Mouse (Mus musculus) liver, embryonic 14.5 days (tissue): ENCODE data around the gene Sytl4. TPM values are rescaled to one million over a fixed set of nuclear protein-coding genes. Genes with fewer than 3 reads are reported as not detected.

Experiments used
- ATAC-seq: fragments of 200-750 bp; cut with Nextera tagmentation; 2 replicates; pipeline ENCODE4 v1.8.0; 2017; ENCODE audit warnings: moderate number of reproducible peaks, mild to moderate bottlenecking, moderate library complexity; ENCODE audit not compliant: insufficient read depth
- DNase-seq, 3 experiments: peaks; one replicate each; pipeline ENCODE4 v3.0.0-alpha.2; 2012 to 2013; ENCODE audit warnings: low read depth in 3 of 3, low spot score in 3 of 3
- H3K27ac ChIP-seq: fragments of 300-500 bp; sonication (generic); 2 replicates; pipeline ENCODE4 v1.5.1; 2014; ENCODE audit warnings: moderate library complexity, mild to moderate bottlenecking, control low read depth, inconsistent platforms
- H3K27me3 ChIP-seq: fragments of 300-500 bp; sonication (generic); 2 replicates; pipeline ENCODE4 v1.6.1; 2014; ENCODE audit warnings: mild to moderate bottlenecking, low read length, moderate library complexity; ENCODE audit not compliant: control insufficient read depth, insufficient read depth
- H3K36me3 ChIP-seq: fragments of 300-500 bp; sonication (generic); replicated peaks from 2 replicates; pipeline ENCODE4 v1.6.1; 2014; ENCODE audit warnings: low read depth; ENCODE audit not compliant: control insufficient read depth, insufficient read depth
- H3K4me1 ChIP-seq, 2 experiments: fragments of 200-500 bp in 1 of 2; fragments of 300-500 bp in 1 of 2; sonication (generic) in 1 of 2; replicated peaks; 2 replicates each; pipeline ENCODE4 v1.6.1; 2012 to 2014; ENCODE audit warnings: antibody characterized with exemption in 1 of 2, inconsistent platforms in 1 of 2, low read length in 1 of 2; ENCODE audit not compliant: control insufficient read depth in 2 of 2, insufficient read depth in 2 of 2
- H3K4me2 ChIP-seq: fragments of 300-500 bp; sonication (generic); 2 replicates; pipeline ENCODE4 v1.6.1; 2014; ENCODE audit warnings: low read depth, mild to moderate bottlenecking, control low read depth, moderate library complexity
- H3K4me3 ChIP-seq, 2 experiments: fragments of 200-500 bp in 1 of 2; fragments of 300-500 bp in 1 of 2; sonication (generic) in 1 of 2; 2 replicates each; pipeline ENCODE4 v1.5.1; 2012 to 2014; ENCODE audit warnings: low read depth in 2 of 2, low read length in 2 of 2, mild to moderate bottlenecking in 2 of 2, control low read depth in 1 of 2, inconsistent platforms in 1 of 2, moderate library complexity in 1 of 2; ENCODE audit not compliant: insufficient read depth in 1 of 2
- H3K9ac ChIP-seq: fragments of 300-500 bp; sonication (generic); replicated peaks from 2 replicates; pipeline ENCODE4 v1.6.1; 2014; ENCODE audit warnings: mild to moderate bottlenecking, control low read depth, moderate library complexity
- H3K9me3 ChIP-seq: fragments of 300-500 bp; sonication (generic); 2 replicates; pipeline ENCODE4 v1.6.1; 2016; ENCODE audit warnings: low read length, mixed read lengths; ENCODE audit not compliant: control insufficient read depth
- CTCF ChIP-seq: IDR thresholded peaks from 2 replicates; pipeline ENCODE4 v1.5.1; 2016; ENCODE audit warnings: antibody characterized with exemption, low read depth, control low read depth
- EP300 ChIP-seq: IDR thresholded peaks from 2 replicates; pipeline ENCODE4 v1.6.1; 2016; ENCODE audit warnings: antibody characterized with exemption, low read depth
- WGBS: fragments of 180-500 bp; shearing (Covaris S2); extraction: QIAGEN DNeasy Blood & Tissue Kit; methylation state at CpG from one replicate; pipeline ENCODE4 v1.1.7; 2014; ENCODE audit not compliant: insufficient replicate concordance; 5-methylcytosine and 5-hydroxymethylcytosine counted together
- polyA plus RNA-seq, 2 experiments: library from polyadenylated mRNA; depleted of rRNA in 1 of 2; stranded (reverse) in 1 of 2; unstranded in 1 of 2; fragments of >200 nt; fragmentation: Nextera tagmentation in 1 of 2; extraction: Ambion mirVana in 1 of 2; gene quantifications; 2 replicates each; pipeline versions ENCODE4 v1.2.1 to v1.2.3; 2012 to 2014

The Sytl4 gene
- polyA plus RNA-seq (2012; rRNA removed), result 0.60 and 0.83 TPM in 2 replicates
- 0.55 and 1.1 TPM in 2 replicates for polyA plus RNA-seq (2014; fragmentation: Nextera tagmentation; extraction: Ambion mirVana)

- DNase-seq (no peak), ATAC-seq (no peak)
- Histone ChIP-seq H3K27ac (no peak within 1 kb of the TSS), H3K36me3 (no peaks in the 10 kb centered on the region), H3K9me3 (no peaks in the 10 kb centered on the region), H3K4me1 (no peaks in the 10 kb centered on the region), H3K4me3 (peak within 1 kb of the TSS; percentile 39 to 50), H3K27me3 (no peaks in the 10 kb centered on the region; the same call in 1 of the 2 replicates), H3K9ac (no peak within 1 kb of the TSS), H3K4me2 (peak within 1 kb of the TSS; percentile 48)
- no peak for TF ChIP-seq EP300
- no peak for TF ChIP-seq CTCF
- whole genome bisulfite sequencing, result 11% methylated on average over 29 of the region's 29 CpGs
Observed at GRCm38 (mm10) chrX:133981231-133982002, at the start of gene Sytl4. Gene Sytl4 (minus strand): TSS chrX:133981812.

GRCm38 (mm10) chrX:134020664-134021063 is 39.1 kb upstream of the Sytl4 start:
- Histone ChIP-seq H3K9me3 (no peaks in the 10 kb centered on the region), H3K4me3 (no peak overlapping the region), H3K9ac (no peak overlapping the region), H3K36me3 (no peaks in the 10 kb centered on the region), H3K27ac (no peak overlapping the region), H3K4me2 (no peak overlapping the region), H3K27me3 (no peaks in the 10 kb centered on the region), H3K4me1 (no peaks in the 10 kb centered on the region)
- TF ChIP-seq CTCF (no peak), EP300 (no peak)
- ATAC-seq (no peak), DNase-seq (no peak)
- WGBS, result 33% methylated on average over 5 of the region's 5 CpGs

GRCm38 (mm10) chrX:134019005-134019404 is 37.4 kb upstream of the Sytl4 start:
- Histone ChIP-seq H3K4me1 (no peaks in the 10 kb centered on the region), H3K9ac (no peak overlapping the region), H3K4me2 (no peak overlapping the region), H3K4me3 (no peak overlapping the region), H3K9me3 (no peaks in the 10 kb centered on the region), H3K36me3 (no peaks in the 10 kb centered on the region), H3K27me3 (no peaks in the 10 kb centered on the region), H3K27ac (no peak overlapping the region)
- ATAC-seq (no peak), DNase-seq (peak; percentile 12 to 19 (median 14))
- 9% methylated on average over 9 of the region's 9 CpGs for WGBS
- TF ChIP-seq CTCF, result peak; percentile 77
- no peak for TF ChIP-seq EP300

DNA sequence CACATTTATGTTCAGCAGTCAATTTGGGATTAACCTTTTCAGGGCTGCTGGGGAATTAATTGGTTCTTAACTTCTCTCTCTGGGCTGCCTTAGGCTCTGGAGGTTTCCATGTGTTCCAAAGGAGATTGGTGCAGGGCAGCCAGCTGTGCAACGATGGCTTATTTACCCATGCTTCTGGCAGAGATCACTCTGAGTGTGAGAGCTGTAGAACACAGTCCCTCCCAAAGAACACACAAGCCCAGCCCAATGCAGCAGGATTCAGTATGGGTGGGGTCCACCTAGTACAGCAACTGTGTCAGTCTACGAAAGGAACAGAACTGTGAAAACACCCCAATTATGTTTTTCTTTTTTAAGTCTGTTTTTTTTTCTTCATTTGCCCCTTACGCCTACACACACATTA is 14.3 kb upstream of the Sytl4 start:
- Histone ChIP-seq H3K36me3 (no peaks in the 10 kb centered on the region), H3K4me1 (no peaks in the 10 kb centered on the region), H3K4me2 (no peak overlapping the region), H3K27me3 (no peaks in the 10 kb centered on the region), H3K27ac (no peak overlapping the region), H3K9me3 (no peaks in the 10 kb centered on the region), H3K4me3 (no peak overlapping the region), H3K9ac (no peak overlapping the region)
- 60% methylated on average over 3 of the region's 3 CpGs for WGBS
- DNase-seq (no peak), ATAC-seq (no peak)
- no peak for TF ChIP-seq CTCF

DNA sequence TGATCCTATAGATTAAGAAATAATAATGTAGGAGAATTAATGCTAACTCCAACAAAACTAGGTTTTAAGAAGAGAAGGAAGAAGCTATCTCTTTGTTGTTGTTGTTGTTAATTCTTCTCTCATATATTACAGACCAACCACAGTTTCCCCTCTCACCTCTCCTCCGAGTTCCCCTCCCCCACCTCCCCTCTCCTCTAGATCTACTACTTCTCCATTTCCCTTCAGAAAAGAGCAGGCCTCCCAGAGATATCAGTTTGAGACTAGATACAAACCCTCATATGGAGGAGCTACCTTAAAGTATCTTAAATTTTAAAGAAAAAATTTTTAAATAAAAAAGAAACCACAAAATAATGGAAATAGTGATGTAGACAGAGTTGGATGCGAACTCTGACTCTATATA is 17.0 kb downstream of the Sytl4 start:
- WGBS, result 42% methylated on average over 2 of the region's 2 CpGs
- no peak overlapping the region for H3K4me2 ChIP-seq
- TF ChIP-seq CTCF (no peak), EP300 (no peak)
- no peak overlapping the region for H3K9ac ChIP-seq
- ATAC-seq (no peak), DNase-seq (no peak)
- H3K9me3 ChIP-seq, result no peaks in the 10 kb centered on the region
- no peak overlapping the region for H3K27ac ChIP-seq
- no peaks in the 10 kb centered on the region for H3K4me1 ChIP-seq
- no peaks in the 10 kb centered on the region for H3K36me3 ChIP-seq
- no peak overlapping the region for H3K4me3 ChIP-seq
- H3K27me3 ChIP-seq, result no peaks in the 10 kb centered on the region
